In the genomic region with DNA sequence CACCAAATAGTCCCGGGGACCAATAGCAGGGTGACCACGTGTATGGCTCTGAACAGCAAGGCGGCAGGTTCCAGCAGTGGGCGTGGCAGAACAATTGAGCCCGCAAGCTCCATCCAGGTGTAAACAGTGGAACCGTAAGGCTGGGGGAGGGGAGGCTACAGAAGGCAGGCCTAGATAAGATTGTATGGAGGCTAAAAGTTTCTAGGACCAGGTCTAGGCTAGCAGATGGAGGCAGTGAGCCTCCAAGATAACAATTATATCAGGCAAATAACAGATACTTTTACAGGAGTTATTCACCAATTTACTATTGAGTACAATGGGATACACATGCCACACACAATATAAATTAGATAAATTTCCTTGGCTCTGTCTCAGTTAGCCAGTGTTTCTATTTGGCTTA, we compare ENCODE assay signal across 24 mouse cellular contexts. TPM values are rescaled to one million over a fixed set of nuclear protein-coding genes. Genes with fewer than 3 reads are reported as not detected.
DNase-seq lines count a peak whose midpoint lies in the region; ATAC-seq and TF ChIP-seq lines count a peak whose summit lies in the region.
"Had no signal": no experiment of that assay in that cellular context is flagged by ENCODE, and none has a peak within 500 bp of the region (broad histone marks: within the 10 kb centered on the region; RNA-seq: fewer than 3 reads in every experiment).

No protein-coding gene starts in this region.

- TF ChIP-seq EP300 in stomach, postnatal 0 days (optimal IDR thresholded peaks at IDR 0.05): no peak

- H3K36me3 ChIP-seq in stomach, embryonic 15.5 days: no peaks in the 10 kb centered on the region
- H3K36me3 ChIP-seq in stomach, postnatal 0 days (ENCODE audit: control insufficient read depth, insufficient read depth, low read length): no peaks in the 10 kb centered on the region
- no peaks in the 10 kb centered on the region for H3K36me3 ChIP-seq in liver, embryonic 13.5 days
- H3K36me3 ChIP-seq: hindbrain, embryonic 12.5 days; limb, embryonic 12.5 days; lung, embryonic 15.5 days; midbrain, embryonic 15.5 days had no signal

- DNase-seq in stomach, postnatal 0 days (ENCODE audit: low spot score): no peak
- peak; percentile 79 for DNase-seq in c-Kit-positive CD71-positive TER-119-positive erythroid progenitor cells, embryonic 14.5 days (ENCODE audit: low spot score)
- DNase-seq in liver, embryonic 13.5 days: peak; percentile 83
- peak; percentile 13 to 36 for DNase-seq in spleen, postnatal 36 days (ENCODE audit: low spot score in 2 of 2)
- no peak for DNase-seq in adrenal gland, postnatal 10 days
- no peak for DNase-seq in adrenal gland, adult 18-20 months (ENCODE audit: low spot score in 2 of 2)
- no peak for DNase-seq in left cerebral cortex, adult 2 months (ENCODE audit: extremely low spot score in 1 of 2, low spot score in 2 of 2)
- DNase-seq: cerebellum, adult 18-20 months; cerebellum, postnatal 36 days; thymus, postnatal 4 days had no signal

- no peak overlapping the region for H3K4me2 ChIP-seq in stomach, embryonic 15.5 days
- no peak overlapping the region for H3K4me2 ChIP-seq in stomach, postnatal 0 days (replicated peaks; ENCODE audit: low read depth)
- peak overlapping the region; percentile 52 for H3K4me2 ChIP-seq in liver, embryonic 13.5 days
- H3K4me2 ChIP-seq: hindbrain, embryonic 12.5 days; limb, embryonic 12.5 days; lung, embryonic 15.5 days; midbrain, embryonic 15.5 days had no signal

- no peaks in the 10 kb centered on the region for H3K9me3 ChIP-seq in stomach, embryonic 15.5 days
- H3K9me3 ChIP-seq in stomach, postnatal 0 days (ENCODE audit: control insufficient read depth, low read length): no peaks in the 10 kb centered on the region
- no peaks in the 10 kb centered on the region for H3K9me3 ChIP-seq in liver, embryonic 13.5 days (replicated peaks)
- H3K9me3 ChIP-seq: hindbrain, embryonic 12.5 days; limb, embryonic 12.5 days; lung, embryonic 15.5 days; midbrain, embryonic 15.5 days had no signal

- no peak overlapping the region for H3K4me3 ChIP-seq in stomach, embryonic 15.5 days (replicated peaks)
- no peak overlapping the region for H3K4me3 ChIP-seq in stomach, postnatal 0 days (ENCODE audit: low read depth, low read length)
- no peak overlapping the region for H3K4me3 ChIP-seq in liver, embryonic 13.5 days (replicated peaks)
- no peak overlapping the region for H3K4me3 ChIP-seq in left cerebral cortex, adult 2 months
- H3K4me3 ChIP-seq: hindbrain, embryonic 12.5 days; layer of hippocampus, adult 2 months; limb, embryonic 12.5 days; lung, embryonic 15.5 days; midbrain, embryonic 15.5 days had no signal

- no peak overlapping the region for H3K27ac ChIP-seq in stomach, embryonic 15.5 days
- H3K27ac ChIP-seq in stomach, postnatal 0 days (replicated peaks): no peak overlapping the region
- H3K27ac ChIP-seq in liver, embryonic 13.5 days: peak overlapping the region; percentile 58
- H3K27ac ChIP-seq in left cerebral cortex, adult 2 months: no peak overlapping the region
- H3K27ac ChIP-seq: hindbrain, embryonic 12.5 days; kidney, postnatal 0 days; layer of hippocampus, adult 2 months; limb, embryonic 12.5 days; lung, embryonic 15.5 days; macrophage; midbrain, embryonic 15.5 days had no signal

- H3K27me3 ChIP-seq in stomach, embryonic 15.5 days (replicated peaks): no peaks in the 10 kb centered on the region
- H3K27me3 ChIP-seq in stomach, postnatal 0 days (ENCODE audit: control insufficient read depth, insufficient read depth, low read length): no peaks in the 10 kb centered on the region
- no peaks in the 10 kb centered on the region for H3K27me3 ChIP-seq in liver, embryonic 13.5 days
- H3K27me3 ChIP-seq: hindbrain, embryonic 12.5 days; limb, embryonic 12.5 days; lung, embryonic 15.5 days; midbrain, embryonic 15.5 days had no signal

- no peak overlapping the region for H3K9ac ChIP-seq in stomach, embryonic 15.5 days
- H3K9ac ChIP-seq in stomach, postnatal 0 days (ENCODE audit: low read length): no peak overlapping the region
- H3K9ac ChIP-seq in liver, embryonic 13.5 days: no peak overlapping the region; the same call in 1 of the 2 replicates
- H3K9ac ChIP-seq: hindbrain, embryonic 12.5 days; limb, embryonic 12.5 days; lung, embryonic 15.5 days; midbrain, embryonic 15.5 days had no signal

- intact Hi-C loops in left cerebral cortex, adult 2 months (cut with DNase I): no loop called here

- no peak for TF ChIP-seq CTCF in stomach, postnatal 0 days (IDR thresholded peaks at IDR 0.05; ENCODE audit: low read depth)
- TF ChIP-seq CTCF in left cerebral cortex, adult 2 months (IDR thresholded peaks at IDR 0.05): no peak

- ATAC-seq in stomach, embryonic 15.5 days (ENCODE audit: insufficient read depth, low FRiP score, low read depth): peak; percentile 88
- no peak for ATAC-seq in stomach, postnatal 0 days (ENCODE audit: low FRiP score, low TSS enrichment)
- ATAC-seq in liver, embryonic 13.5 days (ENCODE audit: low read depth): peak; percentile 97
- ATAC-seq: activated CD4-positive, CD25-positive, alpha-beta regulatory T cell, adult 4 months; forebrain, embryonic 16.5 days; inflammation-experienced regulatory T-cells, adult 6 months; midbrain, embryonic 15.5 days had no signal

- 35% methylated on average over 6 of the region's 6 CpGs for WGBS in stomach, embryonic 15.5 days
- 34% methylated on average over 6 of the region's 6 CpGs for WGBS in stomach, postnatal 0 days
- WGBS in liver, embryonic 13.5 days (ENCODE audit: insufficient replicate concordance): 24% methylated on average over 6 of the region's 6 CpGs

- H3K4me1 ChIP-seq in stomach, embryonic 15.5 days: no peaks in the 10 kb centered on the region
- no peaks in the 10 kb centered on the region for H3K4me1 ChIP-seq in stomach, postnatal 0 days (replicated peaks; ENCODE audit: control insufficient read depth, insufficient read depth)
- peaks cover 27% of the 10 kb centered on the region for H3K4me1 ChIP-seq in liver, embryonic 13.5 days (replicated peaks)
- H3K4me1 ChIP-seq: hindbrain, embryonic 12.5 days; lung, embryonic 15.5 days; midbrain, embryonic 15.5 days had no signal

RNA-seq across cellular contexts. Expression of a gene that starts 16.4 kb away (rescaled TPM):
- polyA plus RNA-seq in stomach, embryonic 15.5 days (2015; fragmentation: Nextera tagmentation; extraction: Ambion mirVana): 210 and 228 TPM in 2 replicates
- 254 and 300 TPM in 2 replicates for polyA plus RNA-seq in stomach, postnatal 0 days (2015; fragmentation: Nextera tagmentation; extraction: Ambion mirVana)
- polyA plus RNA-seq in liver, embryonic 13.5 days (2015; fragmentation: Nextera tagmentation; extraction: Ambion mirVana): 202 and 222 TPM in 2 replicates
- 100 to 1,000 TPM; 467 to 483 TPM for total RNA-seq in adrenal gland, postnatal 10 days (2021)
- total RNA-seq in adrenal gland, adult 18-20 months (2021): 100 to 1,000 TPM; 366 to 427 TPM
- 100 to 1,000 TPM; 183 to 195 TPM for total RNA-seq in left cerebral cortex, adult 2 months (2021)

RNA-seq across cellular contexts. Expression of a gene that starts 34.0 kb away (rescaled TPM):
- not detected in 2 replicates for polyA plus RNA-seq in stomach, embryonic 15.5 days (2015; fragmentation: Nextera tagmentation; extraction: Ambion mirVana)
- polyA plus RNA-seq in stomach, postnatal 0 days (2015; fragmentation: Nextera tagmentation; extraction: Ambion mirVana): 0.11 TPM in 1 of 2 replicates, not detected in the other
- polyA plus RNA-seq in liver, embryonic 13.5 days (2015; fragmentation: Nextera tagmentation; extraction: Ambion mirVana): not detected in 2 replicates
- under 1 TPM in 1 of 2 experiments, not detected in 1; 0.39 TPM for total RNA-seq in adrenal gland, postnatal 10 days (2021)
- not detected for total RNA-seq in adrenal gland, adult 18-20 months (2021)
- total RNA-seq in left cerebral cortex, adult 2 months (2021): 10 to 100 TPM; 22.8 to 26.1 TPM
- total RNA-seq: gastrocnemius, adult 18-20 months; granulocyte monocyte progenitor cell, adult 5-6 weeks had no signal
- polyA plus RNA-seq: activated CD4-positive, CD25-positive, alpha-beta regulatory T cell, adult 4 months; inflammation-experienced regulatory T-cells, adult 6 months; lung, embryonic 15.5 days; macrophage; spleen, adult 2 months had no signal

Comparison
In these comparisons a context has a peak if more than half of its experiments do, and no peak if none do; other contexts are left out.
1. DNase-seq: peak in c-Kit-positive CD71-positive TER-119-positive erythroid progenitor cells, embryonic 14.5 days (single experiment), liver, embryonic 13.5 days (single experiment) and spleen, postnatal 36 days (2 of 2); none in stomach, postnatal 0 days (single experiment), adrenal gland, postnatal 10 days (single experiment), adrenal gland, adult 18-20 months (0 of 2) and left cerebral cortex, adult 2 months (0 of 2).
2. RNA of a gene that starts 34.0 kb away (total RNA-seq): 22.8 to 26.1 TPM in left cerebral cortex, adult 2 months; 0.39 TPM in adrenal gland, postnatal 10 days and not detected in adrenal gland, adult 18-20 months; every median in the first group is over 10 times any median in the second.